Mouse (Mus musculus) megakaryocyte progenitor cell, adult 5-6 weeks (primary cell): Measurements from ENCODE around the gene Fgb. TPM values are rescaled to one million over a fixed set of nuclear protein-coding genes. Genes with fewer than 3 reads are reported as not detected.

ENCODE experiments used
- ATAC-seq: replicated peaks from 2 replicates; pipeline ENCODE4 v1.8.0; 2016; ENCODE audit warnings: mild to moderate bottlenecking, moderate TSS enrichment, inconsistent platforms; ENCODE audit not compliant: poor library complexity
- total RNA-seq, 2 experiments: library from RNA; stranded (forward) in 1 of 2; stranded (reverse) in 1 of 2; fragments of 157-497, 149-512 nt in 1 of 2; fragments of 200-1000 nt in 1 of 2; gene quantifications; 2 replicates each; pipeline versions ENCODE4 v1.2.3 to v1.2.4; 2015 to 2017

Fgb gene
- total RNA-seq (2015): not detected in 2 replicates
- not detected in 2 replicates for total RNA-seq (2017)

DNA sequence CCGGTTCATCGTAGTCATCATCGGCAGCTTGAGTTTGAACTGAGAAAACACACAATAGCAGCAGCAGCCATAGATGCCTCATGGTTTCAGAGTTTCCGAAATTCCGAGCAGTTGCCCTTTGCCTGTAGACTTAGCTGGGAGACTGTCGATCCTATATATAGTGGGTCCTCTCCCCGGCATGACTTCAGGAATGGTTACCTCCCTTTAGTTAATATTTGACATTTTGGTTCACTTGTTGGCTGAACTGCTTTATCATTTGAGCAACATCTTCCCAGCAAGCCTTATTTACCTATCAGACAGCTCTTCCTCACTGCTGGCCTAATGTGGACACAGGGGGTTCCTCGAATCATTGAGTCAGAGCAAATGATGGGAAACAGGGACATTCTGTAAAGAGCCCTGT, at the start of gene Fgb:
Gene Fgb (minus strand): TSS at position 184 of the 400 bp plus-strand sequence.
- ATAC-seq: no peak

DNA sequence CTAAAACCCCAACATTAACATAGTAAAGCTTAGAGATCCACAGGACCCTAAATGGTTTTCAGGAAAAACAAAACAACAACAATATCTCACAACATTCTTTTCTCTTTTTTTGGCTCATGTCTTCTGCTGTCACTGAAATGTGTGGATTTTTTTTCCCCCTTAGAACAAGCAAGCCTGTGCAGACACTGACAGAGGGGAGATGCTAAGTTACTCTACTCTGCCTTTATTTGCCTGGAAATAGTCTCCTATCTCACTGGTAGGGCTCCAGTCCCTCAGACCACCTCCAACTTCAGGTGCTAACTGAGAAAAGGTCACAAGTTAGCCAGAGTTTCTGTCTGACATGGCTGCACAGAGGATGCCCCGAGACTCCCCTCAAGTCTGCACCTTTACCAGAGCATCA, 49.5 kb upstream of the Fgb start:
- ATAC-seq: no peak

DNA sequence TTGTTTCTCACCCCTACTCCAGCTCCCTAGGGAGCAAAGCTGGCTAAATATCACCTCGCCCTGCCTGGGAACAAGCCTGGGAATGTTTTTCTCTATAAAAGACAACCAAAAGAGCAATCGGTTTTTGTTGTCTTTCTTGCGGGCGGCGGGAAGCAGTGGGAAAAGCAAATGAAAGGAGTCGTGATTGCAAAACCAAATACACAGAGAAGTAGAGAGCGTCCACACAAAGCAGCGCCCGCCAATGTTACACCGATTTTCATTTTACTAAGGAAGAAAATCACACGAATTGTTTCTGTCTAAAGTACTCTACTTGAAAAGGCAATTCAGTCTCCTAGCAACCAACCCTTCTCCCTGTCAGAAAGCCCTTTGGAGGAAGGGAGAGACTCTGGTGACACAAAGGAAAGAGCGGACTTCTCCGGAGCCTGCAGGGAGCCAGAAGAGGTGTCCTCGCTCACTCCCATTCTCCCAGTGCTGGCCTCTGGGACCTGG, 48.9 kb upstream of the Fgb start:
- no peak for ATAC-seq

DNA sequence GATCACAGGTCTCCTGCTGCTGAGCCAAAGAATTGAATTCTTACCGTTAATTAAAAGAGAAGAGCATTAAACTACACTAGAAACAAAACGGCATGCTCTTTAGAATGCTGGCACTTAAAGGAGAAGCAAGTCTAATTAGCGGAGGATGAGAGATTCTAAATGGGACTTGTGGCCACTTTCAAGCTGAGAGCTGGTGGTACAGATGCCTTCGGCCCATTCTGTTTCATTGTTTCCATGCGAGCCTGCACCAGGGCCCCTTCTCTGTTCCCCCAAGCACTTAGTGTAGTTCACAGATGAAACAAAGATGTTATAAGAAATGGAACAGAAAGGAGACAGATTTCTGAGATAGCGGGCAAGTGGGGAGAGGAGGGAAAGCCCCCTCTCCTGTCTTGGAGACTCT, 47.9 kb upstream of the Fgb start:
- no peak for ATAC-seq

DNA sequence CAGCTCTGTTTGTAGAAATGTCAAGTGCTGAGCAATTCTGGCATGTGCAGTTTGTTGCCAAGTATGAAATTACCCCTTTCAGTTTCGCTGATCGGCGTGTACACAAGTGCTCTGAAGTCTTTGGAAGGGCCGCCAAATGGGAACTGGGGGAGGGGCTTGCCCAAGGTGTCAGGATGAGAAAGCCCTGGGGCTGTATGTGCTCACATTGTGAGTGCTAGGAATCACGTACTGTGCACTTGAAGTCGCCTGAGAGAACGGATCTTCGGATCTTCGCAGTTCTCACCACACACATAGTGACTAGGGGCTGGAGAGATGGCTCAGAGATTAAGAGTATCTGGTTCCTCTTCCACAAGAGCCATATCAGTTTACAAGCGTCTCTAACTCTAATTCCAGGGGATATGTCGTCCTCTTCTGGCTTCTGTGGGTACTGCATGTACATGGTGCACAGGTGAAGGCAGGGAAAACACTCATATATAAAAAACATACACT, 30.9 kb upstream of the Fgb start:
- ATAC-seq: peak; percentile 99

DNA sequence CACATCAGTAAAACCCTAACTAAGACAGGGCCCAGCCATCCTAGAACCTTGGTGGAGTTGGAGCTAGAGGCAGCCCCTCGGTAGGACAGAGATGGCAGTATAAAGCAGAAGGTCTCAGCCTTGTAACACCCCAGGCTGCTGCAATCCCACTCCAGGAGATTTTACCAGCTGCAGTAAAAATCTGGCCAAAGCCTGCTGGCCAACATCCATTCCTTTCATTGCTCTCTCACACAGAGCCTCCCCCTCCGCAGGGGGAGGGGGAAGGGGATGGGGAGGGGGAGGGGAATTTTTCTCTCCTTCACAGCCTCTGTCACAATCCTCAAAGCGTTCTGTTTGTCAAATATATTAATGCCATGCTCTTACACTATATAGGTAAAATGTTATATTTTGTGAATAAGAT, 26.9 kb upstream of the Fgb start:
- ATAC-seq: no peak

DNA sequence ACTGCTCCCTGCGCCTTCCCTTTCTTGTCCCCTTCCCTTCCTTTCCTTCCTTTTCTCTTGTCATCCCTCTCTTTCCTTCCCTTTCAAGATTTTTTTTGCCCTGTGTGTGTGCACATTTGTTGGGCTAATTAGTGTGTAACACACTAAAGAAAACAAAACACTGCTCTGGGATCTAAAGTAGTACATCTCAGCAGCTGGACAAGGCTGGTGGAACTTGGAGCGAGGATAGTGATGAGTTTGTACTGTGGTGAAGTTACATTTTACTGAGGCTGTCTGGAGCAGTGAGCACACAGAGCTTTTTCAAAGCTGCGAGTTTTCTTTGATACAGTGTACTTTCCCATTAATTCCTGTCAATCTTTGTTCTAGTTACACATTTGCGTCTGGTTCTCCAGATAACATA, 20.6 kb upstream of the Fgb start:
- no peak for ATAC-seq

DNA sequence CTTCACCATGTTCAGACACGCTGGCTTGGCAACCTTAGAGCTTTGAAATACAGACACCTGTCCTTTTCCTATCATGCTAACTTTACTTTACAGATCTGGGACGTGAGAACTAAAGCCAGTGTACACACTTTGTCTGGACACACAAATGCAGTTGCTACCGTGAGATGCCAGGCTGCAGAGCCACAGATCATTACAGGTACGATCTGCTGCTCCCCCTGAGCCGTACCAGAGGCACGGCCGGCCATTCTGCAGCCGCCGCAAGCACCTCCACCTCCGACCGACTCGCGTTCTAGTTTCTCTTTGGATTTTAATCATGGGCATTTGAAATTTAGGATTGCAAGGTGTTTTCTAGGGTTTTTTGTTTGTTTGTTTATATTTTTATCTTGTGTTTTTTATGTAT, 19.2 kb upstream of the Fgb start:
- no peak for ATAC-seq

DNA sequence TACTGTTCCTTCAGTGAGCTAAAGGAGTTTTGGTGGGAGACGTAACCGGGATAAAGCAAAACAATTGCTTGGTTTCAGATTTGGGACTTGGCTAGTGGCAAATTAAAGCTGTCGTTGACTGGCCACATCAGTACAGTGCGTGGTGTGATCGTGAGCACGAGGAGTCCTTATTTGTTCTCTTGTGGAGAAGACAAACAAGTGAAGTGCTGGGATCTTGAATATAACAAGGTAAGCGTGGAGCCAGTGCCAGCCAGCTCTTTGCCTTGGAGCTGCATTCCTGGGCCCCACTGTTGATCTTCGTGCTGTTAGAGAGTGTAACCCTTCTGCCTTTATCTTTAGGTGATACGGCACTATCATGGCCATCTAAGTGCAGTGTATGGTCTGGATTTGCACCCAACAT, 18.3 kb upstream of the Fgb start:
- ATAC-seq: no peak

DNA sequence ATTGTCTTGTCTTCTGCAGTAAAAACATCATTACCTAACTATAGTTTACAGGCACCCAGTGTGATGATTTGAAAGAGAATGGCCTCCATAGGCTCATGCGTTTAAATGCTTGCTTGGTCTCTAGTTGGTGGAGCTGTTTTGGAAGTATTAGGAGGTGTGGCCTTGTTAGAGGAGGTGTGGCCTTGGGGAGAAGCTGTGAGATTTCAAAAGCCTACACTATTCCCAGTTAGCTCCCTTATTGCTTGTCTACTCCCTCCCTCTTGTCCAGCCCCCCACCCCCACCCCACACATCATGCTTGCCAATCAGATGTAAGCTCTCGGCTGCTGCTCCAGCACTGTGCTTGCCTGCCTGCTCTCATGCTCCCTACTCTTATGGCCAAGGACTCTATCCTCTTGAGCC, 7.4 kb upstream of the Fgb start:
- no peak for ATAC-seq

DNA sequence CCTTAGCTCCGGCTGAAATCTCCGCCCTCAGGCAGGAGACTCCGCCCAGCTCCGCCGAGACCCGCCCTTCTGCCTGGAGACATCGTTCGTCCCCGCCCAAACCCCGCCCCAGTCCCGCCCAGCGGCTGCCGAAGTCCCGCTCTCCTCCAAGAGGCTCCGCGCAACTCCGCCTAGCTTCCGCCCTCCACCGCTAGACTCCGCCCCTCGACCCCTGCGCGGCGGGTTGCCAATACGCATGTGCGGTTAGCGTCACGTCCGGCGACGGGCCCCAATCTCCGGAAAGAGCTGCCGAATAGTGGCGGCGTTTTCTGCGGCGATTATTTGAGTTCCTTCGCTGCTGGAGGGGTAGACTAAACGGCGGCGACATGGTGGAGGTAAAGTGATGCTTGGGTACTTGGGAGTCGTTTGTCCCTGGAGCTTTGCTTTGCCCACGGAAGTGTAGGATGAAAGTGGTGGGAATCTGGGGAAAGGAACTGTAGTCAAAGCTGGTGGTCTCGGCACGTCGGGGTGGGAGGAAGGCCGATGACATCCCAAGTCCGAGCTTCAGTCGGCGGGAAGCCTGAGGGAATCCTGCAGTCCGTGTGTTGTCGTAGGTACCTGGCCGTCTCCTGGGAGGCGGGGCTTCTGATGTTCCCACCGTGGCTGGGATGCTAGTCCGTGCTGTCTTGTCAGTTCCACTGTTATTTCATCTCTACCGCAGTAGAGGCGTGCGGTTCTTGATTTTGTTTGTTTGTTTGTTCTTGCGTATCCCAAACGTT, 5.8 kb upstream of the Fgb start, which contains the start of gene Plrg1:
Gene Plrg1 (plus strand): TSS at position 242 of the 758 bp plus-strand sequence.
- ATAC-seq: peak; percentile 89

DNA sequence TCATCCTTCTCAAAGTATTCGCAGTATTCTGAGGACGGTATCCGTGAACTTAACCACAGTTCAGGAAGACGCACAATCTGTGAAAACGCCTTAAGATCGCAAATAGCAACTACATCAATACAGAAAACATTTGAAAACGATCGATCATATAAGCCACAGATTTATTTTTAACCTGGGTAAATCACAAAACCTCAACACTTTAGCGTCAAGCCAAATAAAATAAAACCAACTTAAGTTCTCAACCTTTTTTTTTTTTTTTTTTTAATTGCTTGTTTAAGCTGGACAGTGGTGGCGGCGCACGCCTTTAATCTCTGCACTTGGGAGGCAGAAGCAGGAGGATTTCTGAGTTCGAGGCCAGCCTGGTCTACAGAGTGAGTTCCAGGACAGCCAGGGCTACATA, 5.1 kb upstream of the Fgb start:
- ATAC-seq: no peak

DNA sequence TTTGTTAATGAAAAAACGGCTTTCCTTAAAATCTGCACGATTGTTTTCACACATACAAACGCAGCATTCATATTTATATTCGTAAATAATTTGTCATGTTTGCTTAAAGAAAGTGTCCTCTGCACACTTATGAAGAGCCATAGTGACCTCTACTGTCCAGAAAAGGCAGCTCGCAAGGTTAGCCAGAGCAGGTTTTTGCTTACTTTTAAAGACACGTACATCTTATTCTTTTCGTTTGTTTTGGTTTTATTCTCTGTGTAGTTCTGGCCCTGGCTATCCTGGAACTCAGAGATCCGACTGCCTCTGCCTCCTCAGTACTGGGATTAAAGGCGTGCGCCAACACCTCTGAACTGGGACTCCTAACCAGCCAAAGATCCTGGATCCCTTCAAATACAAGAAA, 4.1 kb upstream of the Fgb start:
- ATAC-seq: peak; percentile 38

DNA sequence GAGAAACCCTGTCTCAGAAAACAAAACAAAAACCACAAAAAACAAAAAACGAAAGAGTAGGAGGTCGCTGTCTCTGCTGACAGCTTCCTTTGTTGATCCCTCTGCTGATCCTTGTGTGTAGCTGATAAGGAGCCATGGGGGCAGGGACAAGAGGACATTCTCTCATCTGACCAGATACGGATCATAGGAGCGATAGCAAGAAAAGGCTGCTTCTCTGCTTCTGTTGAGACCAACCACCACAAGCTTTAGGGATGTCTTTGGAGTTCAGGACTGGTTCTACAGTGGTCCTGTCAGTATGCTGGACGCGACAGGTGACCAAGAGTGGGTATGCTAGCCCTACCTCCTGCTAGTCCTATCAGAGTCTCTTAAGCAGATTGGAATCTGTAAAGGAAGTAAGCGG, 3.5 kb upstream of the Fgb start:
- no peak for ATAC-seq

DNA sequence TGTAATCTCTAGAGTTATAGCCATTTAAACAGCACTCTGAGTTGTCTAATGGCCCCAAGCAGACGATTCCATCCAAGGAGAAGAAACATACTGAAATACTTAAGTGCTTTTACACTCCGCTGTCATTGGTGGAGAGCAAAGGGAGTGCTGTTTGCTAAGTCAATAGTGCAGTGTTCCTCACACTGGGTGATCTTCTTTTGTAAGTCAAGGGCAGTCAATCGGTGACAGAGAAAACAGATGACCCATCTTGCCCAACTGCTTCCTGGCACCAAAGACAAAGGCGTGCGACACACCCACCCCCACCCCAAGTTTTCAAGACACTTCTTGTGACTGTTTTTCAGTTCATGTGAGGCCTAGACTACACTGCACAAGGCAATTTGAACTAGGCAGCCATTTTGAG, 2.4 kb upstream of the Fgb start:
- no peak for ATAC-seq

DNA sequence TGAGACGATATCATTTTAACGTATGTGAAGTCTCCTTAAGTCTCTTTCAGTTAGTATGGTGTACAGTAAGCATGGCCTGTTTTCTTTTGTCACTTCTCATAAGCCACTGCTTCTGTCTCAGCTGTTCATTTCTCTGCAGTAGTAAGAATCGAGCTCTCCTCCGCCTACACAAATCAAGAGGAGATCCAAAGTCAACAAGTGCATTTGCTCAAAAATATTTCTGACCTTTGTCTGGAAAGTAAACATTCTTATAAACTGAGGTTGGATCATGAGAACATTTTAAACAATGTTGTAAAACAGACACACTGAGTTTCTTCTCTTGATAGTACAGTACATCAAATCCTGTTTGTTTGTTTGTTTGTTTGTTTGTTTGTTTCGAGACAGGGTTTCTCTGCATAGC, 998 bp upstream of the Fgb start:
- ATAC-seq: no peak

DNA sequence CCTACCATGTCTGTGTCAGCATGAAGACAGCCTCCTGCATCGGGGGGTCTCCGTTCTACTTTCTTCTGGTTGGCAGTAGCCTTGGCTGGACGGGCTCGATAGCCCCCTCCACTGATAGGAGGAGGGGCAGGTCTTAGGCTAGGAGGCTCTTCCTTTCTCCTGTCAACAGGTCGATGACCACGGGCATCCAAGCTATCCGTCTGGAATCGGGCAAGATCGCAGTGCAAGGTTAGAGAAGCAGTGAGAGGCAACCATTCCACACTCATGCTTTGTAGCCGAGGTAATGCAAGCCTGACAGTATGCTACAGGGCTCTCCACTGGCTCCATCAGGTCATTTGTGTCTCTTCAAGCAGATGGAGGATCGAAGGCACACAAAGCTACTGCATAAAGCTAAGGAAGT, 3.0 kb downstream of the Fgb start:
- ATAC-seq: no peak

DNA sequence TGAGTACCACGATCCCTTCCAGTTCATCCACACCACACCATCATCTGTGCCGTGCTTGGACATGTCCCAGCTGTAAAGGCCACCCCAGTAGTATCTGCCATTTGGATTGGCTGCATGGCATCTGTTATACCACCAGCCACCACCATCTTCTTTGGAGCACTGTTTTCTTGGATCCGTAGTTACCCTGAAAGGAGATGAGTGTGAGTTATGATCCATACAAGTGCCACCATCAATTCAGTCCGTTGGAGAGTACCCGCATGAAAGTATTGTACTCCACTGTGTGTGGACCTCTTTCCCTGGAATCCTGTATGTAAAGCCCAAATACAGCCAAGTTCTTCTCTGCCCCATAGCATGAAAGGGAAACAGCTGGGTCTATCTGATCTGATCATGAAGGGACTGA, 7.2 kb downstream of the Fgb start:
- no peak for ATAC-seq

DNA sequence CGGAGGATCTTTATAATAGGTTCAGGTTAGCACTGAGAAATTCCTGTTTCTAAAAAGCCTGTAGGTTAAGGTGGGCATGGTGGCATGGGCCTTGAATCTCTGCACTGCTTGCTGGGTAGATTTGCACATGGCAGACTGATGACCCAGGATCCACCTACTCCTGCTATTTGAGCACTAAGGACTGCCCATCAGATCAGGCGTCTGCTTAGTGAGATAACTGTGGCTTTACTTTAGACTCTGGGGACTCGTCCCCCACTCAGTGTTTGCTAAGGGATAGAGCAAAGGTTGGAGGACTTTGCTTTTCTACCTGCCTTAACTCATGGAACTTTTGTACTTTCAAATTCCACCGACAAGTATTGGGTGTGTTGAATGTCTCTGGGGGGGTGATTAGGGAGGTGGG, 10.0 kb downstream of the Fgb start:
- no peak for ATAC-seq

DNA sequence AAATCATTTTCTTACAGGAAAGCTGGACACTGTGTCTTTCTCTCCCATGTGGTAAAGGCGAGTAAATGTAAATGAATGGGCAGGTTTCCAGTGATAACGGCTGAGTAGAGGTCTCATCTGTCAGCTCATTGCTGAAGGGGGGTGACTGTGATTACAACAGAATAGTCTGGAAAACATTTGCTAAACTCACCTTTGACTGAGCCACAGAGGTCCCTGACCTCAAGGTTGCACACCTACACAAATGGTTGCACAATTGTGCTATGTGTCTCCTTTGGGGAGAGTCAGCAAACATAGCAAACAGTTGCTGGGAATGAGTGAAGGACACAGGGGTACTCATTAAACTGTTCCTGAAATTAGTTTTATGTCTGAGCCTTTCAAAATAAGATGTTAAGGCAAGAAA, 10.8 kb downstream of the Fgb start:
- no peak for ATAC-seq

DNA sequence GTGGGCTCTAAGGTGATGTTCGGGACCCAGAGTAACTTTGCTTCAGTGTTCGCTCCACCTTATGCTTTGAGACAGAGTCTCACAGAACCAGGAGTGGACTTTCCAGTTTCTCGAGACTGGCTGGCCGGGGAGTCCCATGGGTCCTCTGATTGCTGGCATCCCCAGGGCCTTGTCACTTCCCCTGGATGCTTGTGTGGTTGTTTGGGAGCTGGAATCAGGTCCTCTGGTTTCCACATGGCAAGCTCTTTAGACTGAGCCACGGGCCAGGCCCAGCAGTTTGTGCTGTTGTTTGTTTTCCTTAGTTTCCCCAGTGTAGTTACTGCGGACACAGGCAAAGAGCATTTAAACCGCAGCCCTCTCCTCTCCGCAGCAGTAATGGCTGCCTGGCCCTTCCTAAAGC, 15.9 kb downstream of the Fgb start:
- no peak for ATAC-seq

DNA sequence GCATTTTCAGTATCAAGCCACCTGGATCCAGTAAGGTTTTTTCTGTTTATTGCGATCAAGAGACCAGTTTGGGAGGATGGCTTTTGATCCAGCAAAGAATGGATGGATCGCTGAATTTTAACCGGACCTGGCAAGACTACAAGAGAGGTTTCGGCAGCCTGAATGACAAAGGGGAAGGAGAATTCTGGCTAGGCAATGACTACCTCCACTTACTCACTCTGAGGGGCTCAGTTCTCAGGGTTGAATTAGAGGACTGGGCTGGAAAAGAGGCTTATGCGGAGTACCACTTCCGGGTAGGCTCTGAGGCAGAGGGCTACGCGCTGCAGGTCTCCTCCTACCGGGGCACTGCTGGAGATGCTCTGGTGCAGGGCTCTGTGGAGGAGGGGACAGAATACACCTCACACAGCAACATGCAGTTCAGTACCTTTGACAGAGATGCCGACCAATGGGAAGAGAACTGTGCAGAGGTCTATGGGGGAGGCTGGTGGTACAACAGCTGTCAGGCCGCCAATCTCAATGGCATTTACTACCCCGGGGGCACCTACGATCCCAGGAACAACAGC, 16.8 kb downstream of the Fgb start:
- no peak for ATAC-seq

DNA sequence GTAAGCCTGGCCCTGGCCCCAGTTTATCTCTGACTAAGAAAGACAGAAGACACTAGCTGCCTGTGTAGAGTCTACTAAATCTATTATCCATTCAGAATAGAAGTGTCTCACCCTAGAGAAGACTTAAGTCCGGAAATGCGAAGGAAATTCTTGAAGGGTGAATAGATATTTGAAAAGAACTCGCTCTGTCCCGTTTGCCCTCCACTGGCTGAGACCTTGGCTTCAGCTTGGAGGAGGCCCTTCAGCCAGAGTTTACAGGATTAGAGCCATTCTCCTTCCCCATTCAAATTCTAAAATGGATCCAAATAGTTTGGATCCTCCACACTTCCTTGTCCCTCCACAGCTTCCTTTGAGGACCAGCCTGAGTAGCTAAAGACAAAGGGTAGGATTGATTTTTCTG, 19.3 kb downstream of the Fgb start:
- no peak for ATAC-seq
